Mouse (Mus musculus) thymus, postnatal 4 days (tissue): ENCODE measurements around the gene Vmn1r236.

Experiments
- DNase-seq: peaks from one replicate; pipeline ENCODE4 v3.0.0; 2021

Vmn1r236 gene

GRCm38 (mm10) chr17:21282642-21283041, at the start of gene Vmn1r236:
Vmn1r236 (plus strand) TSS chr17:21282942.
- DNase-seq: no peak

- no peak for DNase-seq
These were observed 26.6 kb upstream of the Vmn1r236 start, which contains the start of gene Vmn1r235 for GRCm38 (mm10) chr17:21256111-21256510. Vmn1r235 (plus strand) TSS chr17:21256411.

- DNase-seq: peak; percentile 22
These were observed 10.6 kb upstream of the Vmn1r236 start for GRCm38 (mm10) chr17:21272103-21272502.

DNA sequence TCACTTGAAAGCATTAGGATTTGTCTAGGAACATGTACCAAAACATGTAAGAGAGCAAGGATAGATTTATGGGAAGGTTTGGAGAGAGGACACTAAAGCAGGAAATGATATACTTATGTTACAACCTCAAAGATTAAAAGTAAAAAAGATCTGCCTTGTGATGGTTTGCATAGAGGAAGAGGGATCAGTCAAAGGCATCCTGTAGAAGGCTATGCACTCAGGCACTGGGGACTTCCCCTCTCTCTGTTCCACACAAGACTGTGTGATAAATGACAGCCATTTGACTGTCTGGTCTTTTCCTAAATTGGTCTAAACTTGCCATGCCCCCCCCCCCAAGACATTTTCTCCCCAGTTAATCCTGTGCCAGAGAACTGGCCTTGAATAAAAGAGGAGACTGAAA, 1.7 kb downstream of the Vmn1r236 start:
- DNase-seq: no peak

DNA sequence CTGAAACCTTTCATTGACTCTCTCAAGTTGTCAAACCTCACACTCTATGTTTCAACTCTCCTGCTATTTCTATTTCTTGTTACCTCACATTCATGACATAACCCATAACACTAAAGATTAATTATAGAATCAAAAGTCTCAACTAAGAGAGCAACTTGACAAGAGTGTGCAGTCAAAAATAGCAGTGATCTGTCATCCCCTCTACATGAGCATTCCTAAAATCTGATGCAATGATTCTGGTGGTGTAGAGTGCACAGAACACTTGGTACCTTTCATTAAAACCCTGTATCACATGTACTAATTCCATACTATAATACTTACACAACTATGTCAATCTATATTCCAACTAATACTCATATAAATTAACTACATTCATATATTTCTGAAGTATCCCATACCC, 7.0 kb downstream of the Vmn1r236 start:
- DNase-seq: no peak

GRCm38 (mm10) chr17:21311565-21311964, 28.8 kb downstream of the Vmn1r236 start, which contains the start of gene Vmn1r237:
Vmn1r237 (plus strand) TSS chr17:21311865.
- DNase-seq: no peak
